Mouse (Mus musculus): Measurements from ENCODE around the gene Carmil2. TPM values are rescaled to one million over a fixed set of nuclear protein-coding genes. Genes with fewer than 3 reads are reported as not detected.
A peak's percentile ranks its signal among the peaks of the same experiment; 100 is the strongest.

The Carmil2 gene
- total RNA-seq (2014; rRNA removed) (4.4 and 5.6 TPM in 2 replicates), polyA plus RNA-seq (2015; fragmentation: Nextera tagmentation; extraction: Ambion mirVana) (21.5 and 28.0 TPM in 2 replicates)

DNA sequence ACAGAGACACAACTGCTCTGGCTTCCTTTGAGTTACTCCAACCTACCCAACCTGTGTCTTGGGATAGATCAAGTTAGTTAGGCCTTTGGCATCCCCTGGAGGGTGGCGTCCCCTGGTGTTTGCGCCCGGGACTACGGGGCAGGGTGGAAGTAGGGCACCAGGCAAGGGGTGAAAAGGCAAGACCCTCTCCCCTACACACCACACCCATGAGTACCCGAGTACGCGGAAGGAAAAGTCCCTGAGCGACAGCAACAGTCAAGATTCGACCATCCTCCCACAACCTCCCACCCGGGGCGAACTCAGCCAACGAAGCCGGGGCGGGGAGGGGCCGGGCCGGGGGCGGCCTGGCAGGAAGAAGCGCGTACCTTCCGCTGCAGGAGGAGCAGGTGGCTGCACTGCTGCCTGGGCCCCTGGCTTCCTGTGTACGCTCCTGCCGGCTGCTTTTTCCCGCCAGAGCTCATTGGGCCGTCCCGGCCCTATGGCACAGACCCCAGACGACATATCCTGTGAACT is at the start of gene Carmil2:
TSS of gene Carmil2 (plus strand) at position 479 of the 513 bp plus-strand sequence.
- peak; percentile 56; the same call in 1 of the 2 replicates for ATAC-seq
- 17% methylated on average over 26 of the region's 26 CpGs for WGBS

GRCm38 (mm10) chr8:105636963-105637510 is 49.0 kb upstream of the Carmil2 start, which contains the start of gene Agrp:
Agrp (minus strand) TSS chr8:105637393.
- Histone ChIP-seq H3K4me2 (ENCODE audit: low read depth) (peak within 1 kb of the TSS; percentile 83), H3K27ac (ENCODE audit: low read depth, low read length) (peak within 1 kb of the TSS; percentile 100), H3K27me3 (ENCODE audit: insufficient read depth, low read length) (no peaks in the 10 kb centered on the region), H3K9ac (peak within 1 kb of the TSS; percentile 100), H3K4me1 (ENCODE audit: insufficient read depth) (peaks cover 13% of the 10 kb centered on the region), H3K4me3 (ENCODE audit: low read depth, low read length) (peak within 1 kb of the TSS; percentile 97), H3K36me3 (ENCODE audit: insufficient read depth) (no peaks in the 10 kb centered on the region), H3K9me3 (ENCODE audit: low read length) (no peaks in the 10 kb centered on the region)
- peak; percentile 57 for TF ChIP-seq CTCF (IDR thresholded peaks at IDR 0.05; ENCODE audit: low read depth)
- ATAC-seq, result peak; percentile 50
- 2% methylated on average over 55 of the region's 63 CpGs for WGBS
- DNase-seq, result peak; percentile 77

More for the DNA sequence above, at the start of gene Carmil2:
- Histone ChIP-seq H3K27me3 (ENCODE audit: insufficient read depth, low read length) (no peaks in the 10 kb centered on the region), H3K36me3 (ENCODE audit: insufficient read depth) (peaks cover 32% of the 10 kb centered on the region), H3K4me1 (ENCODE audit: insufficient read depth) (no peaks in the 10 kb centered on the region), H3K9me3 (ENCODE audit: low read length) (no peaks in the 10 kb centered on the region), H3K27ac (ENCODE audit: low read depth, low read length) (no peak within 1 kb of the TSS), H3K4me2 (ENCODE audit: low read depth) (no peak within 1 kb of the TSS), H3K4me3 (ENCODE audit: low read depth, low read length) (no peak within 1 kb of the TSS), H3K9ac (no peak within 1 kb of the TSS)
- peak; percentile 69 for TF ChIP-seq CTCF (IDR thresholded peaks at IDR 0.05; ENCODE audit: low read depth)
- no peak for DNase-seq

DNA sequence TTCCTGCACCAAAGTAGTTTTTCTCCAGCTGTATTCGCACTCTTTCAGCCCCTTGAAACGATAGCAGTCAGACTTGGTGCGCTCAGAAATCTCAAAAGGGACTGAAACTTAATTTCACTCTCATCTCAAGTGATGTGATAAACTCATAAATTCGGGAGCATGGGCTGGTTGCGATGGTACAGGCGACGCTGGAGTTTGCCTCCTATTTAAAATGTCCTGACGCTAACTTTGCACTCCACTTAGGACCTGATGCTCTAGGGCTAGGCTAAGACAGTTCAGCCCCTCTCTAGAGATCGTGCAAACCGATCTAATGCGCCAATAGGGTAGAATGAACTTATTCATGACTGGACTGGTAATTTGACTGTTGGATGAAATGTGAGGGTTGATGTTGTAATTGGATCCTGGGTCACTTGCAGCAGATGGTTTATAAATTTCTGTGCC is 48.5 kb upstream of the Carmil2 start:
- H3K4me3 ChIP-seq (ENCODE audit: low read depth, low read length), result peak overlapping the region; percentile 97
- no peaks in the 10 kb centered on the region for H3K36me3 ChIP-seq (ENCODE audit: insufficient read depth)
- peak overlapping the region; percentile 62 for H3K4me2 ChIP-seq (ENCODE audit: low read depth)
- peak overlapping the region; percentile 100 for H3K9ac ChIP-seq
- H3K27ac ChIP-seq (ENCODE audit: low read depth, low read length), result peak overlapping the region; percentile 100
- ATAC-seq (no peak), DNase-seq (peak; percentile 26)
- TF ChIP-seq CTCF (IDR thresholded peaks at IDR 0.05; ENCODE audit: low read depth), result no peak
- under 1% methylated on average over 11 of the region's 11 CpGs for WGBS
- peaks cover 13% of the 10 kb centered on the region for H3K4me1 ChIP-seq (ENCODE audit: insufficient read depth)
- H3K27me3 ChIP-seq (ENCODE audit: insufficient read depth, low read length), result no peaks in the 10 kb centered on the region
- H3K9me3 ChIP-seq (ENCODE audit: low read length), result no peaks in the 10 kb centered on the region

DNA sequence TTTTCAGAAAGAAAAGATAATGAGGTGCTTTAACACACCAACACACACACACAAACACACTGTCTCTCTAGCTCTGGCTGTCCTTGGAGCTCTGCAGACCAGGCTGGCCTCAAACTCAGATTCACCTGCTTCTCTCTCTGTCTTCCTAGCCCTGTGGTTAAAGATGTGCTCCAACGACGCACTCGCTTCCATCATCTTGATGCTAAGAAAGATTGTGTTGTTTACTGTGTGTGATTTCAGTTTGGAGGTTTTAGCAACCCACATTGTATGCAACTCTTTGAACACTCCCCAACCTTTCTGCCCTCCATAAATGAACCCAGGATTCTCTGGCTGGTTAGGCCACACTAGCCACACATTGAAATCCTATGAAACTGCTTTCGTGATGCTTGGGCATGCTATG is 47.6 kb upstream of the Carmil2 start:
- WGBS, result 78% methylated on average over 4 of the region's 4 CpGs
- H3K4me1 ChIP-seq (ENCODE audit: insufficient read depth), result peaks cover 13% of the 10 kb centered on the region
- H3K36me3 ChIP-seq (ENCODE audit: insufficient read depth), result peaks cover under 1% of the 10 kb centered on the region; the same call in 1 of the 2 replicates
- ATAC-seq, result no peak
- no peak for TF ChIP-seq CTCF (IDR thresholded peaks at IDR 0.05; ENCODE audit: low read depth)
- H3K4me2 ChIP-seq (ENCODE audit: low read depth), result peak overlapping the region; percentile 62
- H3K27me3 ChIP-seq (ENCODE audit: insufficient read depth, low read length), result no peaks in the 10 kb centered on the region
- no peak overlapping the region for H3K4me3 ChIP-seq (ENCODE audit: low read depth, low read length)
- H3K9ac ChIP-seq, result no peak overlapping the region
- no peak overlapping the region for H3K27ac ChIP-seq (ENCODE audit: low read depth, low read length)
- no peaks in the 10 kb centered on the region for H3K9me3 ChIP-seq (ENCODE audit: low read length)
- DNase-seq, result no peak

DNA sequence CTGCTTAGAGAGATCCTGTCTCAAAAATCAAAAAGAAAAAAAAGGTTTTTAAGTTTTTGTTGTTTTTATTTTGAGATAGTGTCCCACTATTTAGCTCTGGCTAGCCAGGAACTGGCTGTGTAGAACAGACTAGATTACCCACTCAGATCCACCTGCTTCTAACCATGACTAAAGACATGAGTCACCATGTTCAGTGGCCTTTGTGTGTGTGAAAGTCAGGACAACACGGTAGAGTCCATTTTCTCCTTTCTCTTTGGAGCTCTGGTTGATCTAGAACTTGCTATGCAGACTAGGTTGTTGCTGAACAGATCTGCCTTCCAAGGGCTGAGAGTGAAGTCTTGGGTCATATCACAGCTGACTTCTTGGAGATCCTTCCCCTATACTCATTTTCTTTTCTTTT is 46.2 kb upstream of the Carmil2 start:
- ATAC-seq (no peak), DNase-seq (no peak)
- Histone ChIP-seq H3K36me3 (ENCODE audit: insufficient read depth) (peaks cover 4% of the 10 kb centered on the region; the same call in 1 of the 2 replicates), H3K9ac (no peak overlapping the region), H3K4me1 (ENCODE audit: insufficient read depth) (peaks cover 13% of the 10 kb centered on the region), H3K4me3 (ENCODE audit: low read depth, low read length) (no peak overlapping the region), H3K27me3 (ENCODE audit: insufficient read depth, low read length) (no peaks in the 10 kb centered on the region), H3K27ac (ENCODE audit: low read depth, low read length) (no peak overlapping the region), H3K9me3 (ENCODE audit: low read length) (no peaks in the 10 kb centered on the region), H3K4me2 (ENCODE audit: low read depth) (no peak overlapping the region)
- TF ChIP-seq CTCF (IDR thresholded peaks at IDR 0.05; ENCODE audit: low read depth), result no peak
- WGBS, result 67% methylated on average over 1 of the region's 1 CpGs

DNA sequence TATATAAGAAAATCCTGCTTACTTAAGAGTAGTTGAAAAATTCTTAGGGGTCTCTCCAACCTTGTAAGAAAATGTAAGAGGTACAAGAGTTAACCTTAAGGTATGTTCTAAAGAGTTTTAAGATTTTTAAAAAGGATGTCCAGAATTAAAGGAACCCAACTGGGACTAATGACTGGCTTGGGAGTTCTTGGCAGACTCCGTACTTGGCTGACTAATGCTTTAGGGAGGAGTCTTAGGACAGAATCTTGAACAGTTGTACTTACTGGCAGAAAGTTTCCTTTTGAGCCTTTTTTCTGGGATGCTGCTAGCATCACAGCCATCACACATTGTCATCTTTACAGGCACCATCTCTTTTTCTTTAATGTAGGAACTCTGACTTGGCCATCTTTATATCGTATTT is 45.6 kb upstream of the Carmil2 start:
- Histone ChIP-seq H3K27me3 (ENCODE audit: insufficient read depth, low read length) (no peaks in the 10 kb centered on the region), H3K27ac (ENCODE audit: low read depth, low read length) (no peak overlapping the region), H3K4me3 (ENCODE audit: low read depth, low read length) (no peak overlapping the region), H3K9ac (no peak overlapping the region), H3K4me2 (ENCODE audit: low read depth) (no peak overlapping the region), H3K36me3 (ENCODE audit: insufficient read depth) (peaks cover 7% of the 10 kb centered on the region; the same call in 1 of the 2 replicates), H3K4me1 (ENCODE audit: insufficient read depth) (peaks cover 13% of the 10 kb centered on the region), H3K9me3 (ENCODE audit: low read length) (no peaks in the 10 kb centered on the region)
- WGBS, result 53% methylated on average over 2 of the region's 2 CpGs
- DNase-seq (no peak), ATAC-seq (no peak)
- no peak for TF ChIP-seq CTCF (IDR thresholded peaks at IDR 0.05; ENCODE audit: low read depth)

- Histone ChIP-seq H3K4me2 (ENCODE audit: low read depth) (no peak overlapping the region), H3K36me3 (ENCODE audit: insufficient read depth) (peaks cover 16% of the 10 kb centered on the region; the same call in 1 of the 2 replicates), H3K4me1 (ENCODE audit: insufficient read depth) (no peaks in the 10 kb centered on the region), H3K4me3 (ENCODE audit: low read depth, low read length) (no peak overlapping the region), H3K9ac (no peak overlapping the region), H3K27ac (ENCODE audit: low read depth, low read length) (no peak overlapping the region), H3K27me3 (ENCODE audit: insufficient read depth, low read length) (no peaks in the 10 kb centered on the region), H3K9me3 (ENCODE audit: low read length) (no peaks in the 10 kb centered on the region)
- DNase-seq (no peak), ATAC-seq (no peak)
- WGBS, result 100% methylated on average over 1 of the region's 1 CpGs
- TF ChIP-seq CTCF (IDR thresholded peaks at IDR 0.05; ENCODE audit: low read depth), result no peak
Observed at GRCm38 (mm10) chr8:105645205-105645604, 40.9 kb upstream of the Carmil2 start.

Data from forebrain, postnatal 0 days (tissue).